Mouse (Mus musculus) induced T-regulatory cell, adult 2 months (primary cell): ENCODE results near the gene Zfp410.
"Not testable (repeated sequence)": the region's sequence is repeated elsewhere in the genome, so short reads cannot be mapped to it uniquely, and the experiment has no call there.

Experiments used
- DNase-seq: peaks from one replicate; pipeline ENCODE4 v3.0.0-alpha.2; 2012; ENCODE audit warnings: low read depth

The Zfp410 gene

DNA sequence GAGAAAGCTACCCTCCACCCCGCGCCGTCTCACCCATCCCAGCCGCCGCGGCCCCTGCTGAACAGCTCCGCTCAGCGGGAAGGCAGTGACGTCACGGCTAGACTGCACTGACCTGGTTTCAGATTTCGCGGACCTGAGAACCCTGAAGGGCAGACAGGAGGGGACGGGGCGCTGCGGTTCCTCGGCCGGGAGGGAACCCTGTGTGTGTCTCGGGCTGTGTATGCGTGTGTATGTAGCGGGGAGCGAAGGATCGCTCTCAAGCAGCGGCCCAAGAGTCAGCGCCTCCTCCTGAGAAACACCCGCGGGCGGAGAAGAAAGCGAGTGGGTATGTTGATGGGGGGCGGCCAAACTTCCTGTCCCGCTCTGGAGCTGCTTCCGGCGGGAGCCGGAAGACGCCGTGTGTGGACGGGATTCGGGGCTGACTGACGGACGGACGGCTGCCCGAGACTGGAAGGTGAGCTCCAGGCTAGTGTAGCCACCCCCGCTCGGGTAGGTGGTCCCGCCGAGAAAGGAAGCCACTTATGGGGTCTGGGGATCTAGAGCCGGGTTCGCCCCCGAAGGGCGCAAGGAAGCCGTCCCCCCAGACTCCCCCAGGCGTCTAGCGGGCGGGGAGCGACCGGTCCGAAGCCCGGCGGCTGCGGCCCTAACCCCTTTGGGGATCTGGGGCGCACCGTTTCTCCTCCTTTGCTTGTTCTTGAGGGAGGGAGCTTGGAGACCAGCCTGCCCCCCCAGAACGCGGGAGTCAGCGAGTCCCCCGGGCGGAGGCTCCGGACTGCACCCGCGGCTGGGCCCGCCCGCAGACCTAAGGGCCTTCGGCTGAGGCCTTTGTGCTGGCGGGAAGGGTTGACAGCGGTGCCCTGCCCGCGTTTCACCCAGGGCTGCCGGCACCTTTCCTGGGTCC is at the start of gene Zfp410:
Gene Zfp410 (plus strand): TSS at position 132 of the 901 bp plus-strand sequence.
- peak; percentile 82 for DNase-seq

DNA sequence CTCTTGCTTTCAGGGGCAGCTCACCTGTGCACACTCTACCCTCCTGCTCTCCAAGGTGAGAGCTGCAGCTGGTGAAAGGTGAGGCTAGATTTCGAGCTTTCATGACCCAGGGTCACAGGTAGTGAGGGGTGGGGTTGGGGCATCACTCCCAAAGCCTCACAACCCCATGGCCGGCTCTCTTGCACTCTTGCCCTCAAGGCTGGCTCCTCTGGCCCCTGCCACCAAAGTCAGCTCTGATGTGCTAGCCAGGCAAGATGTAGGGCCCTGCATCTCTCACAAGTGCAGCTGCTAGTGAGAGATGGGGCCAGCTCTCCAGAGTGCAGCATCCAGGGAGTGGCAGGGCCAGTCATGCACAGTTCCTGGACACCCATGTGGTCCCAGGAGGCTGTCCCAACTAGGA is 49.4 kb upstream of the Zfp410 start:
- no peak for DNase-seq

DNA sequence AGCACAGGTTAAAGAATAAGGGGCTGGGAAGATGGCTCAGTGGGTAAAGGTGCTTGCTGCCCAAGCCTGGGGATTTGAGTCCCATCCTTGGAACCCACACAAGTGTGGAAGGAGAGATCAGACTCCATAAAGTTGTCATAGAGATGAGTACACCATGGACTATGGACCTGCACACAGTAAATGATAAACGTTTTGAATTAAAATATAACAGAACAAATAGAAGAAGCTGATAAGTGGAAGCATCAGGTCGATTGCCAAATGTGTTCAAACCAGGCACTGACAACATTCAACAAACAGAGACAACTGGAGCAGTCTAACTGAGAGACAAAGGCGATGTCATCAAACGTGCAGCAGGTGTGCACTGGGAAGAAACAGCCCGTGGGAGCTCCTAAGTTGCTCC is 43.3 kb upstream of the Zfp410 start:
- DNase-seq = no peak

DNA sequence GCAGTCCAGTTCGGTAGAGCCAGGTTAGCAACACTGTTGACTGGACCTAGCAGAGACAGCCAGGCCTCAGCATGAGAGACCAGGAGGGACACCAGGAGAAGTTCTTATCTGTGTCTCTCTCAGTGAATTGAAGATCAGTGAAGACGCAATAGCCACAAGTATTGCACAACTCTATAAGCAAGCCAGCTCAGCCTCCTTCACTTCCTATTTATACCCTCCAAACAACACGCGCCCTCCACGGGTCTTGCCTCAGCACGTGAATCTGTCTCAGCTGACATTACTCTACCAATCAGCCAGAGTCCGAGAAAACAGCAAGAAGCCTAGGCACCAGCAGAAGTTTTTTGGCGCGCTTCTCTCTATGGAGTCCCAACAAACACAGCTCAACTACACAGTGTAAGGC is 41.4 kb upstream of the Zfp410 start:
- no peak for DNase-seq

DNA sequence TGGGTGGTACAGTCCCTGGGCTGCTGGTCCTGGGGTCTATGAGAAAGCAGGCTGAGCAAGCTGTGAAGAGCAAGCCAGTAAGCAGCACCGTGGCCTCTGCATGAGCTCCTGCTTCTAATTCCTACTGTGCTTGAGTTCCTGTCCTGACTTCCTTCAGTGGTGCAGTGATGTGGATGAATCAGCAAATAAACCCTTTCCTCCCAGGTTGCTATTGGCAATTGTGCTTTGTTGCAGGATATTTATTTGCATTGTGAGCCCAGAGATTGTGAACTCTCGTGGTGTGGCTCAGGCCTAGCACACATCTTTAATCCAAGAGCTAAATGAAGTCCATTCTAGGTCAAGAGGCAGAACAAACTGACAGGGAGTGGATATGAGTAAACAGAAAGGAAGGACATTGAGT is 40.4 kb upstream of the Zfp410 start:
- DNase-seq = no peak

DNA sequence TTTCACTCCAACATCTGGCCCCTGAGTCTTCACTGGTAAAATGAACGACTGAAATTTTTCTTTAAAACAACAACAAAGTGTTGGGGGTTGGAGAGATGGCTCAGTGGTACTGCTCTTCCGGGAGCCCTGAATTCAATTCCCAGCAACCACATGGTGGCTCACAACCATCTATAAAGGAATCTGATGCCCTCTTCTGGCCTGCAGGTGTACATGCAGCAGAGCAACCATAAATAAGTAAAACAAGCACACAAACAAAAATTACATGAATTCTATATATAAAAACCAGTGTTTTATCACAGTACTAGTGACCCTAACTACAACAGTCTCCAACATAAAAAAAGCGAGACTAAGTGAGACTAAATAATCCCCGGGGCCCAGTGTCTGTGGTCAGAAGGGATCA is 39.9 kb upstream of the Zfp410 start:
- DNase-seq = no peak

DNA sequence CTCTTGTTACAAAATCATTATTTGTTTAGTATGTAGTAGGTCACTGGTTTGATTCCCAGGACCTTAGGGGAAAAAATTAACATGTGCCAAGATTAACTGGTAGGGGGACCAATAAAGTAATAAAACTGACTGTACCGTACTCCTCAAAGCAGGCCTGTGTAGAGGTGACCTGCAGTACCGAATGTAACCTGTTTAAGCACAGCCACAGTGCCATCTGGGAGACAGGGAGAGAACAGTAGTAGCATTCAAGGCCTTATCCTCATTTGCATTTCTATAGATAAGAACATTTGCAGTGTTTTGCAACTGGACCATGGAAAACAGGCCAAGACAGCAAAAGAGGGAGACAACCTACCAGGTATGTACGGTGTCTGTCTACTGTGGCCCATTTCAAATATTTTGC is 38.8 kb upstream of the Zfp410 start:
- DNase-seq = no peak

DNA sequence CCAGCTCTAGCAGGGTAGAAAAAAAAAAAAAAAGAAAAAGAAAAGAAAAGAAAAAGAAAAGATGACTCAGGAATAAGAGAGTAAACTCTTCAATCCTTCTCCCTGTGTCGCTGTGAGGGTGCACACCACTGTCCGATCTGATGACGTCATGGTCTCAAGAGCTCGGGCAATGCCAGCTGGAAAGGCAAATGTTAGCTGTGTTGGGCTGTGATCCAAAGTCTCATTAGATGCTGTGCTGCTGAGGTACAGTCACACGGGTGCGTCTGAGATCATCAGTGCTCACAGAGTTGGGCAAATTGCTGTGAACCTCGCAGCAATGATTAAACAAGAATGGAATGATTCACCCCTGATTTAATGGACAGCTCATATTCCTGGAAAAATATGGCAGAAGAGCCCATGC is 37.8 kb upstream of the Zfp410 start:
- no peak for DNase-seq

DNA sequence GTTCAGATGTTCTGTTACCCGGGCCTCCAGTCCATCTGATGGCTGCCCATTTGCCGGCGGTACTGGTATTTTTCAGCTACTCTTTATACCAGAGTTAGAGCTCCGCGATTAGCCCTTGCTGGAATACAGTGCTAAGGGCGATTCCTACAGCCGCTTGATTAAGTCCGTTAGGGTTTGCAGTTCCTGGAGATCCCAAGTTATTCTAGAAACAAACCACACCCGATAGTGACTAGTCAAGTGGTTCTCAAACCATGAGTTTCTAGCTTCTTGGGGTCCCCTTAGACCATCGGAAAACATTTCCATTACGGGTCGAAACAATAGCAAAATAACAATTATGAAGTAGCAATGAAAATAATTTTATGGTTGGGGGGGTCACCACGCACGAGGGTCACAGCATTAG is 32.3 kb upstream of the Zfp410 start:
- no peak for DNase-seq

DNA sequence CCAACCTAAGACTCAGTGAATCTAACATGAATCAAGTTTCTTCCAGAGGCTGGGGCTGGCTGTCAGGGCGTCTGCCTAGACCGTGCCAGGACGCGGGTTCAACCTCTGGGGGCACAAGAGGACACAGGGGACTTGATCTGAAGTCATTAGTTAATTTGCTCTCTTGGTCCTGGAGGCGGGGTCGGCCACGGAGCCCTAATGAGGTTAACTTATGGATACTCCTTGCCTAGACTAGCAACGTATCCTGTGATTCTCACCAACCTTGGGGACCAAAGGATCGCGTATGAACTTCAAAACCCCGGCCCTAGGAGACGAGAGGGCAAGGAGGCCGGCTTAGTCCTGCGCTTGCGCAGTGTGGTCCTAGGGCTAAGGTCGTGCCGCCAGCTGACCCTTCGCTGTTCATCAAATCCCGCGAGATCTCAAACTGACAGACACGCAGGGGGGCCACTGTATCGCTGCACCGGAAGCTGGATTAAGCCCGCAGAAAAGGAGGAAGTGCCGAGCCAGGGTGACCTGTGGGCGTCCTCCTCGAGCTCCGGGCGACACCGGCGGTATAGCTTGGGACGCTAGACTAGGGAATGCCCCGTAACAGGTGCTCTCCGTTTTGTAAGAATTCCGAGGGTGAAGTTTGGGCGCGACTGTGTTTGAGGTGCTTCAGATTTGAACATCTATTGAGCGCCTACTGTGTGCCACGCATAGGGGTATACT is 31.6 kb upstream of the Zfp410 start, which contains the start of gene Ptgr2:
Gene Ptgr2 (plus strand): TSS at position 348 of the 708 bp plus-strand sequence.
- DNase-seq = peak; percentile 95

DNA sequence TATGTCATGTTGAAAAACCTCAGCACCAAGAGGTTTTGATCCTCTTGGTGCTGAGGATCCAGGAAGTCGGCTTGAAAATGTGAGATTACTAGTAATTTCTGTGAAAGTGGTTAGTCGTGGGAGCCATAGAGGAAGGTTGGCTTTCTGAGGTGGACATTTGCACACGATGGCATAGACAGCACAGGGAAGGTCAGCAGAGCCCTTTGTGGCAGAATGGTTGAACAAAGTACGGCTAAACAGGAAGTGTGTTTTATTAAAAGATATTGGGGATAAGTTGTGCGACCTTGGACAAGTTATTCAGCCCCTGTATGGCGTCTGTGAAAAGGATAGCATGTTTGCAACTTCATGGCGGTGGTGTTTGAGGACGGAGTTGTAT is 31.1 kb upstream of the Zfp410 start:
- no peak for DNase-seq

DNA sequence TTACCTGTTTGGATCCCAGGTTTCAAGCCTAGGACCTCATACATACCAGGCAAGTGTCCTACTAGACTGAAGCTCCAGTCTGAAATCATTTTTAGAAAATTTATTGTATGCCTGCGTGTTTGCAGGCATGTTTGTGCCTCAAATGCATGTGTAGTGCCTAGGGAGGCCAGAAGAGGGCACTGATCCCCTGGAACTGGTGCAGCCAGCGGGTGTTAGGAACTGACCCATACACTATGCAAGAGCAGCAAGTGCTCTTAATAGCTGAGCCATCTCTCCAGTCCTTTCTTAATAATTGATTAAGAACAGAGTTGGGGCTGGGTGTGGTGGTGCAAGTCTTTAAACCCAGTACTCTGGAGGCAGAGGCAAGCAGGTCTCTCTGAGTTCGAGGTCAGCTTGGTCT is 28.2 kb upstream of the Zfp410 start:
- DNase-seq = peak; percentile 57

DNA sequence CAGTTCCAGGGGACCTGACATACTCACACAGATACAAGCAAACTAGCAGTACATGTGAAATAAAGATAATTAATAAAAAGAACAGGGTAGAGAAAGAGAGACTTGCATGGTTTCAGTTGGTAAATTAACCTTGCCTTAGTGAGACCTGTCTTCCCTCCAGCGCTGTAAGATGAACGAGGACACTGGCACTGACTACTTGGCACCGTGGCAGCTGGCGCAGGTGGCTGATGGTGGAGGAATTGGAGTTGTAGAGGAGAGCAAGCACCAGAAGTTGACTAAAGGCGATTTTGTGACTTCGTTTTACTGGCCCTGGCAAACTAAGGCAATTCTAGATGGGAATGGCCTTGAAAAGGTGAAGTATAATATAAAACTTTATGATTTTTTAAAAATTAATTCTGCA is 18.8 kb upstream of the Zfp410 start:
- DNase-seq = no peak

DNA sequence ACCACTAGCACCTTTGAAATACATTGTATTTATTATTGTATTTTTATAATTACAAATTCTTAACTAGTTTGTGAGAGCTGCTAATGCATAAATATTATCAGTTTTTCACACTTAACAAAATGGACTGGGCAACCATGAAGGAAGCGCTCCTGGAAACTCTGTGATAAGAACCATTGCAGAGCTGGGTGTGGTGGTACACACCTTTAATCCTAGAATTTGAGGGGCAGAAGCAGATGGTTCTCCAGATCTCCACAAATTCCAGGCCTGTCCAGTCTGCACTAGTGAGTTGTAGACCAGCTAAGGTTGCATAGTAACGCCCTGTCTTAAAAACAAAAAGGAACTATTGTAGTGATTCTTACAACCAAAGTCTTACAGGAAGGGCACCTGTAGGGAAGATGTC is 17.4 kb upstream of the Zfp410 start:
- DNase-seq = no peak

DNA sequence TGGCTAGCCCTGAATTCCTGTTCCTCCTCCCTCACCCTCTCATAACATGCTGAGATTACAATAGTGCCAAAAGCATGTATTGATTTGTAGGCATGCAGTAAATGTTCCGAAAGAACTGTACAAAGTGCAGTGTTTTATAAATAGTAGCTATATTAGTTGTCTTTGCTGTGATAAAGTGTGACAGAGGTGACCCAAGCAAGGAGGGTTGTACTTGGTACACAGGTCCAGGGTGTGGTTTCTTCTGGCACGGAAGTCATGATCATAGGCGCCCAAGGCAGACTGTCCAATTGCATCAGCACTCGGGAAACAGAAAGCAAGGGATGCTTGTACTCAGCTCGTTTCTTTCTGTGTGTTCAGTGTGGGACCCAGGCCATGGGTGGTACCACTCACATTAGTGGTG is 12.6 kb upstream of the Zfp410 start:
- no peak for DNase-seq

DNA sequence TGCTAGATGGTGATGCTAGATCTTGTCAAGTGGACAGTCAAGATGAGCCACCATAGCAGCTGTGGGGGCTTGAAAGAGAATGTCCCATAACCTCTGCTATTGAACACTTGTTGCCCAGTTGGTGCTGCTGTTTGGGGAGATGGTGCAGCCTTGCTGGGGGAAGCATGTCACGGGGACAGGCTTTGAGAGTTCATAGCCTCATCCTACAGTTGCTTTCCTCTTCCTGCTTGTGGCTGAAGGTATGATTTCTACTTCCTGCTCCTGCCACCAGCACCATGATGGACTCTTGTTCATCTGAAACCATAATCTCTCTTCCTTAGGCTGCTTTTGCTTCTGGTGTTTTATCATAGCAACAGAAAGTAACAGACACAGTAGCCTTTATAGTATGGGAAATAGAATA is 12.1 kb upstream of the Zfp410 start:
- DNase-seq = no peak

DNA sequence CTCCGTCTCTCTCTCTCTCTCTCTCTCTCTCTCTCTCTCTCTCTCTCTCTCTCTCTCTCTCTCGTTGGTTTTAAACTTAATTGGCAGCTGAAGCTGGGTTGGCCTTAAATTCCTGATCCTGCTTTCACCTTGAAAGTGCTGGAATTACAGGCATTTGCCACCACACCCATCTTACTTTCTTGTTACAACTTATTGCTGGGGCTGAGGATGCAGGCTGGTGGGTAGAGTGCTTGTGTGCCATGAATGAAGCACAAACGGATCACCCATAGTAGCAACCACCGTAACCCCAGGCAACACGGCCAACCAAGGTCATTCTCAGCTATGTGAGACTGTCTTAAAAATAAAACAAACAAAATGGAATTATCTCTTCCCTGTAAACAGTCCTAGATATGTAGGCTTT is 5.3 kb upstream of the Zfp410 start:
- no peak for DNase-seq

DNA sequence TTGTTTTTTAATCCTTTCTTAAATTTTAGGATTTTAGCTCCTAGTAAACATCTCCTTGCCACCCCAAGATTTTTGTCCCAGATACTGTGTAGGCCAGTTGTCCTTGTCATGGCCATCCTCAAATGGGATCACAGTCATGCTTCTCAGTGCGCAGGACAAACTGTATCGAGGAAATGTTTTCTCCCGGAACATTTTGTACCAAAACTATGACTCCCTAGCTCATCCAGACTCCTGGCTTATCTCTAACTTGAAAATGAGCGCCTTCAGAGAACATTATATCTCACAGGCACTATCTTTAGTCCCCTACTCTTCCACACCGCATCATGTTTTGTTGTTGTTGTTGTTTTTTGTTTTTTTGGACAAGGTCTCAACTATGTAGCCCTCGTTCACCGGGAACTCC is 646 bp upstream of the Zfp410 start:
- DNase-seq = no peak

DNA sequence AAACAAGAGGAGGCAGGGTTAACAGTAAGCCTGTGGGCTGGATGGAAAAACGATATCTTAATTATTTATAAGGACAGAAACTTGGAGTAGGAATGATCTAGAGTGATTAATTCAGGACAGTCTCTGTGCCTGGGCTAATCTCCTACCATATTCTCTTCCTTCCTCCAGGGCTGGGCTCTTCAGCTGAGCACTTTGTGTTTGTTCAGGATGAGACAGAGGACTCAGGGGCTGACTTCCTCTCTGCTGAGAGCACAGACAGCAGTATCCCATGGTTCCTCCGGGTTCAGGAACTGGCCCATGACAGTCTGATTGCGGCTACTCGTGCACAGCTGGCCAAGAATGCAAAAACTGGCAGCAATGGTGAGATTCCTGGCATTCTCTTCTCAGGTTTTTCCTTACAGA is 10.5 kb downstream of the Zfp410 start:
- DNase-seq = no peak

DNA sequence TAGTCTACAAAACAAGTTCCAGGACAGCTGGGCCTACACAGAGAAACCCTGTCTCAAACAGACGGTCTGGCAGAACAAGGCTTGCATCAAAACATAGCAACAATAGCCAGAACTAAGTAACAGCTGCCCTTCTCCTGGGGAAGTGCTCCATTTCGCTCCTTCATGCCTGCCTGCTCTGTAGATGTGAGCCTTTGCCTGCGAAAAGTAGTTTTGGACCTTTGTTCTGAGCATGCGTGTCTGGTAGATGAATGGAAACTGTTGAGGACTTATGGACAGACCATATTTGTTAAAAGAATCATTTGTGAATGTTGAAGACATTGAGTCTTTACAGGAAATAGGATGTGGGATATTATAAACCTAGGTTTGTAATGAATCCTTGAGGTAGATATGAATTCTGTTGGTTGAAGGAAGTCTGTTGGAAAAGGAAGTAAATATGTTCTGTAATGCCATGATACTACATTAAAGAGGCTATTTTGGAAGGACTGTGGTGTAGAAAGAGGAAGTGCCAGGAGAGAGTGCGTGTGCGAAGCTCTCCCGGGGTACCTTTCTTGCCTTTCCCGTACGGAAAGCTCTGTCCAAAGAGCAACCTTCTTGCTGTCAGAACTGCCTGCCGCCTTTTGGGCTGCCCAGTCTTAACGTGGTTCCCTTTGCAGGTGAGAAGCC is 20.4 kb downstream of the Zfp410 start:
- no peak for DNase-seq

DNA sequence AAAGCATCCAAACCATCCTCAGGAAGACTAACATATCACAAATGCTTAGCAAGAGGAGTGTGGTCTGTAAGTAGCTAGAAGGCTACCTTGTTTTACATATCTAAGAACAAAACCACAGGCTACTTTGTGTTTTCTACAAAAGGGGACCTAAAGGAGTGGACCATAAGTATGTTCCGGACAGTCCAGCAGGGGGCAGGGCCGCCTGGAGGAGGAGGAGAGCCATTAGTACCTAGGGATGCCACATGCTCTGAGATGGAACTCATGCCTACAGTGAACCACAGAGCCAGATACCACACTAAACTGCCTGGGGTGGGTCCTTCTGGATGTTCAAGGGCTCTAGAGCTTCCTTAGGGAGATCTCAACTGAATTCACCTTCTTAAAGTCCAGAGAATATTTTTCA is 30.5 kb downstream of the Zfp410 start:
- peak; percentile 35 for DNase-seq

DNA sequence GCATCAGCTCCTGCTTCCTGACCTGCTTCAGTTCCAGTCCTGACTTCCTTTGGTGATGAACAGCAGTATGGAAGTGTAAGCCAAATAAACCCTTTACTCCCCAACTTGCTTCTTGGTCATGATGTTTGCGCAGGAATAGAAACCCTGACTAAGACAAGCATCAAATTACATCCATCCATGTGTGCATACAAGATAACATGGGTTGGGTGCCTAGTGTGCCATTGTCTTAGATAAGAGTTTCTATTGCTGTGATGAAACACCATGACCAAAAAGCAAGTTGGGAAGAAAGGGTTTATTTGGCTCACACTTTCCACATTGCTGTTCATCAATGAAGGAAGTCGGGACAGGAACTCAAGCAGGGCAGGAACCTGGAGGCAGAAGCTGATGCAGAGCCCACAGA is 42.0 kb downstream of the Zfp410 start:
- not testable (repeated sequence) for DNase-seq
